Mouse (Mus musculus): ENCODE measurements around the gene Arhgef19.

Arhgef19 gene

GRCm38 (mm10) chr4:141236856-141237255, 2.4 kb upstream of the Arhgef19 start:
- no peak for DNase-seq (ENCODE audit: low read depth, low spot score)

- no peak for DNase-seq (ENCODE audit: low read depth, low spot score)
Observed at GRCm38 (mm10) chr4:141238492-141239387, 559 bp upstream of the Arhgef19 start.

GRCm38 (mm10) chr4:141240617-141241016, 1.3 kb downstream of the Arhgef19 start:
- peak; percentile 26 for DNase-seq (ENCODE audit: low read depth, low spot score)

- no peak for DNase-seq (ENCODE audit: low read depth, low spot score)
Observed at GRCm38 (mm10) chr4:141241861-141242260, 2.6 kb downstream of the Arhgef19 start.

GRCm38 (mm10) chr4:141242651-141243241, 3.4 kb downstream of the Arhgef19 start:
- DNase-seq (ENCODE audit: low read depth, low spot score): no peak

GRCm38 (mm10) chr4:141243636-141244035, 4.3 kb downstream of the Arhgef19 start:
- DNase-seq (ENCODE audit: low read depth, low spot score): no peak

- DNase-seq (ENCODE audit: low read depth, low spot score): no peak
Observed at GRCm38 (mm10) chr4:141244401-141244800, 5.1 kb downstream of the Arhgef19 start.

GRCm38 (mm10) chr4:141244931-141245425, 5.7 kb downstream of the Arhgef19 start:
- no peak for DNase-seq (ENCODE audit: low read depth, low spot score)

GRCm38 (mm10) chr4:141246089-141246997, 7.0 kb downstream of the Arhgef19 start:
- no peak for DNase-seq (ENCODE audit: low read depth, low spot score)

GRCm38 (mm10) chr4:141246998-141247350, 7.7 kb downstream of the Arhgef19 start:
- no peak for DNase-seq (ENCODE audit: low read depth, low spot score)

GRCm38 (mm10) chr4:141247776-141248613, 8.7 kb downstream of the Arhgef19 start:
- DNase-seq (ENCODE audit: low read depth, low spot score): no peak

GRCm38 (mm10) chr4:141248614-141248978, 9.3 kb downstream of the Arhgef19 start:
- no peak for DNase-seq (ENCODE audit: low read depth, low spot score)

- no peak for DNase-seq (ENCODE audit: low read depth, low spot score)
Observed at GRCm38 (mm10) chr4:141249383-141249782, 10.1 kb downstream of the Arhgef19 start.

- no peak for DNase-seq (ENCODE audit: low read depth, low spot score)
Observed at GRCm38 (mm10) chr4:141251071-141251470, 11.8 kb downstream of the Arhgef19 start.

GRCm38 (mm10) chr4:141252641-141253040, 13.3 kb downstream of the Arhgef19 start:
- no peak for DNase-seq (ENCODE audit: low read depth, low spot score)

- no peak for DNase-seq (ENCODE audit: low read depth, low spot score)
Observed at GRCm38 (mm10) chr4:141254234-141254633, 14.9 kb downstream of the Arhgef19 start.

- no peak for DNase-seq (ENCODE audit: low read depth, low spot score)
Observed at GRCm38 (mm10) chr4:141257440-141257839, 18.1 kb downstream of the Arhgef19 start.

- DNase-seq (ENCODE audit: low read depth, low spot score): no peak
Observed at GRCm38 (mm10) chr4:141259413-141259812, 20.1 kb downstream of the Arhgef19 start.

- DNase-seq (ENCODE audit: low read depth, low spot score): no peak
Observed at GRCm38 (mm10) chr4:141260007-141260723, 20.9 kb downstream of the Arhgef19 start.

- no peak for DNase-seq (ENCODE audit: low read depth, low spot score)
Observed at GRCm38 (mm10) chr4:141262906-141263637, 23.8 kb downstream of the Arhgef19 start.
